Mouse (Mus musculus) embryonic facial prominence, embryonic 14.5 days (tissue): ENCODE results near the gene Arhgap1. TPM values are rescaled to one million over a fixed set of nuclear protein-coding genes. Genes with fewer than 3 reads are reported as not detected.

ENCODE experiments used
- ATAC-seq: fragments of 200-750 bp; cut with Nextera tagmentation; 2 replicates; pipeline ENCODE4 v1.8.0; 2017; ENCODE audit warnings: low read depth, moderate number of reproducible peaks, moderate TSS enrichment
- DNase-seq: peaks from one replicate; pipeline ENCODE4 v3.0.0-alpha.2; 2015; ENCODE audit warnings: low spot score
- H3K27ac ChIP-seq: fragments of 300-500 bp; sonication (generic); replicated peaks from 2 replicates; pipeline ENCODE4 v1.5.1; 2014; ENCODE audit warnings: low read depth, mild to moderate bottlenecking, low read length, moderate library complexity
- H3K27me3 ChIP-seq: fragments of 300-500 bp; sonication (generic); replicated peaks from 2 replicates; pipeline ENCODE4 v1.6.1; 2014; ENCODE audit warnings: low read length; ENCODE audit not compliant: control insufficient read depth, insufficient read depth
- H3K36me3 ChIP-seq: fragments of 300-500 bp; sonication (generic); 2 replicates; pipeline ENCODE4 v1.6.1; 2014; ENCODE audit warnings: low read length, mixed read lengths; ENCODE audit not compliant: control insufficient read depth, insufficient read depth
- H3K4me1 ChIP-seq: fragments of 300-500 bp; sonication (generic); 2 replicates; pipeline ENCODE4 v1.6.1; 2014; ENCODE audit warnings: antibody characterized with exemption, low read length; ENCODE audit not compliant: control insufficient read depth, insufficient read depth
- H3K4me2 ChIP-seq: fragments of 300-500 bp; sonication (generic); 2 replicates; pipeline ENCODE4 v1.6.1; 2014; ENCODE audit warnings: low read depth, mild to moderate bottlenecking, low read length, moderate library complexity, mixed read lengths
- H3K4me3 ChIP-seq: fragments of 300-500 bp; sonication (generic); 2 replicates; pipeline ENCODE4 v1.5.1; 2014; ENCODE audit warnings: low read depth, mild to moderate bottlenecking, low read length
- H3K9ac ChIP-seq: fragments of 300-500 bp; sonication (generic); 2 replicates; pipeline ENCODE4 v1.6.1; 2014; ENCODE audit warnings: low read depth, mild to moderate bottlenecking, low read length, moderate library complexity, mixed read lengths
- H3K9me3 ChIP-seq: fragments of 300-500 bp; sonication (generic); 2 replicates; pipeline ENCODE4 v1.6.1; 2016; ENCODE audit warnings: low read length; ENCODE audit not compliant: control insufficient read depth
- WGBS: fragments of 180-500 bp; shearing (Covaris S2); extraction: QIAGEN DNeasy Blood & Tissue Kit; methylation state at CpG from one replicate; pipeline ENCODE4 v1.1.7; 2014; 5-methylcytosine and 5-hydroxymethylcytosine counted together
- polyA plus RNA-seq: library from polyadenylated mRNA; unstranded; fragments of >200 nt; fragmentation: Nextera tagmentation; extraction: Ambion mirVana; gene quantifications from 2 replicates; pipeline ENCODE4 v1.2.1, GENCODE M21; 2014

The Arhgap1 gene
- polyA plus RNA-seq, 1 experiment from 2014 or later, result 117 TPM

- Histone ChIP-seq H3K27me3 (no peaks in the 10 kb centered on the region), H3K9me3 (no peaks in the 10 kb centered on the region), H3K4me3 (no peak overlapping the region), H3K27ac (no peak overlapping the region), H3K4me2 (no peak overlapping the region), H3K36me3 (peaks cover 58% of the 10 kb centered on the region), H3K4me1 (no peaks in the 10 kb centered on the region), H3K9ac (no peak overlapping the region)
- no peak for DNase-seq
- ATAC-seq, result no peak
- WGBS, result 94% methylated on average over 2 of the region's 2 CpGs
Measured at GRCm38 (mm10) chr2:91642825-91643415, 6.7 kb upstream of the Arhgap1 start.

- H3K4me3 ChIP-seq, result no peak overlapping the region
- no peak overlapping the region for H3K27ac ChIP-seq
- no peak for ATAC-seq
- DNase-seq, result no peak
- H3K9ac ChIP-seq, result no peak overlapping the region
- no peaks in the 10 kb centered on the region for H3K9me3 ChIP-seq
- H3K27me3 ChIP-seq, result no peaks in the 10 kb centered on the region
- peaks cover 60% of the 10 kb centered on the region for H3K36me3 ChIP-seq
- 90% methylated on average over 11 of the region's 11 CpGs for WGBS
- peaks cover 7% of the 10 kb centered on the region for H3K4me1 ChIP-seq
- H3K4me2 ChIP-seq, result no peak overlapping the region
Measured at GRCm38 (mm10) chr2:91644021-91644420, 5.6 kb upstream of the Arhgap1 start.

- Histone ChIP-seq H3K9me3 (no peaks in the 10 kb centered on the region), H3K9ac (no peak overlapping the region), H3K4me3 (no peak overlapping the region), H3K4me1 (peaks cover 7% of the 10 kb centered on the region), H3K36me3 (peaks cover 60% of the 10 kb centered on the region), H3K4me2 (no peak overlapping the region), H3K27ac (no peak overlapping the region), H3K27me3 (no peaks in the 10 kb centered on the region)
- DNase-seq, result no peak
- 95% methylated on average over 15 of the region's 15 CpGs for WGBS
- ATAC-seq, result no peak
Measured at GRCm38 (mm10) chr2:91645354-91645753, 4.3 kb upstream of the Arhgap1 start.

- 92% methylated on average over 11 of the region's 11 CpGs for WGBS
- no peak overlapping the region for H3K4me3 ChIP-seq
- no peak overlapping the region for H3K9ac ChIP-seq
- no peak for ATAC-seq
- H3K4me1 ChIP-seq, result peaks cover 9% of the 10 kb centered on the region
- no peak overlapping the region for H3K27ac ChIP-seq
- no peaks in the 10 kb centered on the region for H3K27me3 ChIP-seq
- H3K4me2 ChIP-seq, result no peak overlapping the region
- H3K9me3 ChIP-seq, result no peaks in the 10 kb centered on the region
- no peak for DNase-seq
- H3K36me3 ChIP-seq, result peaks cover 60% of the 10 kb centered on the region
Measured at GRCm38 (mm10) chr2:91645811-91646210, 3.8 kb upstream of the Arhgap1 start.

GRCm38 (mm10) chr2:91646733-91647132 is 2.9 kb upstream of the Arhgap1 start:
- WGBS, result 35% methylated on average over 1 of the region's 1 CpGs
- Histone ChIP-seq H3K36me3 (peaks cover 60% of the 10 kb centered on the region), H3K4me2 (no peak overlapping the region), H3K9me3 (no peaks in the 10 kb centered on the region), H3K27me3 (no peaks in the 10 kb centered on the region), H3K9ac (no peak overlapping the region), H3K27ac (no peak overlapping the region), H3K4me1 (peaks cover 13% of the 10 kb centered on the region), H3K4me3 (no peak overlapping the region)
- DNase-seq (peak; percentile 17), ATAC-seq (no peak)

- peak overlapping the region; percentile 86 for H3K9ac ChIP-seq
- 3% methylated on average over 15 of the region's 15 CpGs for WGBS
- no peaks in the 10 kb centered on the region for H3K27me3 ChIP-seq
- peak overlapping the region; percentile 89 for H3K27ac ChIP-seq
- ATAC-seq, result no peak
- H3K4me1 ChIP-seq, result peaks cover 13% of the 10 kb centered on the region
- H3K36me3 ChIP-seq, result peaks cover 48% of the 10 kb centered on the region
- peak overlapping the region; percentile 77 for H3K4me3 ChIP-seq
- H3K9me3 ChIP-seq, result no peaks in the 10 kb centered on the region
- peak overlapping the region; percentile 84 for H3K4me2 ChIP-seq
- no peak for DNase-seq
Measured at GRCm38 (mm10) chr2:91649152-91649551, 508 bp upstream of the Arhgap1 start.

- Histone ChIP-seq H3K9ac (peak overlapping the region; percentile 66), H3K27ac (peak overlapping the region; percentile 80), H3K9me3 (no peaks in the 10 kb centered on the region), H3K4me1 (peaks cover 13% of the 10 kb centered on the region), H3K4me2 (peak overlapping the region; percentile 81), H3K4me3 (peak overlapping the region; percentile 77), H3K36me3 (peaks cover 48% of the 10 kb centered on the region), H3K27me3 (no peaks in the 10 kb centered on the region)
- 8% methylated on average over 15 of the region's 16 CpGs for WGBS
- ATAC-seq, result peak; percentile 71
- DNase-seq, result no peak
Measured at GRCm38 (mm10) chr2:91650360-91650995, 818 bp downstream of the Arhgap1 start.

- DNase-seq, result no peak
- peaks cover 48% of the 10 kb centered on the region for H3K36me3 ChIP-seq
- no peak overlapping the region for H3K9ac ChIP-seq
- ATAC-seq, result no peak
- peaks cover 13% of the 10 kb centered on the region for H3K4me1 ChIP-seq
- H3K4me3 ChIP-seq, result no peak overlapping the region; the same call in 1 of the 2 replicates
- no peaks in the 10 kb centered on the region for H3K27me3 ChIP-seq
- H3K4me2 ChIP-seq, result no peak overlapping the region
- H3K27ac ChIP-seq, result no peak overlapping the region
- H3K9me3 ChIP-seq, result no peaks in the 10 kb centered on the region
- WGBS, result 89% methylated on average over 14 of the region's 14 CpGs
Measured at GRCm38 (mm10) chr2:91651458-91652258, 2.0 kb downstream of the Arhgap1 start.
